22 mouse cellular contexts compared by ENCODE assay signal in genomic region chr5:138227367-138227766, GRCm38 (mm10). TPM values are rescaled to one million over a fixed set of nuclear protein-coding genes. Genes with fewer than 3 reads are reported as not detected.
DNase-seq lines count a peak whose midpoint lies in the region; ATAC-seq and TF ChIP-seq lines count a peak whose summit lies in the region.
"Had no signal": no experiment of that assay in that cellular context is flagged by ENCODE, and none has a peak within 500 bp of the region (broad histone marks: within the 10 kb centered on the region; RNA-seq: fewer than 3 reads in every experiment).

No protein-coding gene starts in this region.

- peak; percentile 95 for ATAC-seq in common myeloid progenitor, adult 5-6 weeks (replicated peaks; ENCODE audit: low read depth, poor library complexity, severe bottlenecking)
- ATAC-seq in monocyte, adult 5-6 weeks (replicated peaks; ENCODE audit: insufficient number of reproducible peaks, low FRiP score, low TSS enrichment, poor library complexity, severe bottlenecking), result peak; percentile 76; the same call in 1 of the 2 replicates
- ATAC-seq in CD4-positive, CD25-positive, alpha-beta regulatory T cell, adult 4 months, result no peak
- ATAC-seq: forebrain, postnatal 0 days had no signal

- H3K27ac ChIP-seq in liver, adult 2 months (replicated peaks; ENCODE audit: insufficient read depth, low read depth, low read length), result no peak overlapping the region
- H3K27ac ChIP-seq: embryonic facial prominence, embryonic 13.5 days; gastrocnemius, adult 2 months; heart, embryonic 15.5 days; hindbrain, embryonic 13.5 days; liver, embryonic 13.5 days had no signal

- no peak overlapping the region for H3K9ac ChIP-seq in liver, adult 2 months (ENCODE audit: low read depth, low read length)
- H3K9ac ChIP-seq: embryonic facial prominence, embryonic 13.5 days; forebrain, postnatal 0 days; heart, embryonic 15.5 days; hindbrain, embryonic 13.5 days; liver, embryonic 13.5 days had no signal

- H3K79me2 ChIP-seq in liver, adult 2 months (ENCODE audit: control insufficient read depth, insufficient read depth, low read length), result no peaks in the 10 kb centered on the region

- no peak for TF ChIP-seq POLR2A in liver, adult 2 months (IDR thresholded peaks at IDR 0.05; ENCODE audit: extremely low read depth, insufficient read depth, low read length)

- H3K4me3 ChIP-seq in liver, adult 2 months (ENCODE audit: insufficient read depth, low read depth, low read length), result no peak overlapping the region
- H3K4me3 ChIP-seq: embryonic facial prominence, embryonic 13.5 days; gastrocnemius, adult 2 months; heart, embryonic 15.5 days; hindbrain, embryonic 13.5 days; liver, embryonic 13.5 days had no signal

- 59% methylated on average over 2 of the region's 2 CpGs for WGBS in liver, adult 2 months

- no peak for TF ChIP-seq CTCF in liver, adult 2 months (IDR thresholded peaks at IDR 0.05; ENCODE audit: low read depth, low read length)

- no peaks in the 10 kb centered on the region for H3K36me3 ChIP-seq in liver, adult 2 months (ENCODE audit: control insufficient read depth, insufficient read depth, low read length)
- H3K36me3 ChIP-seq: embryonic facial prominence, embryonic 13.5 days; heart, embryonic 15.5 days; hindbrain, embryonic 13.5 days; liver, embryonic 13.5 days had no signal

- no peaks in the 10 kb centered on the region for H3K4me1 ChIP-seq in liver, adult 2 months (ENCODE audit: control insufficient read depth, insufficient read depth, low read length)
- H3K4me1 ChIP-seq: embryonic facial prominence, embryonic 13.5 days; heart, embryonic 15.5 days; hindbrain, embryonic 13.5 days; liver, embryonic 13.5 days had no signal

- no peaks in the 10 kb centered on the region for H3K27me3 ChIP-seq in liver, adult 2 months (ENCODE audit: control insufficient read depth, insufficient read depth, low read length)
- H3K27me3 ChIP-seq: embryonic facial prominence, embryonic 13.5 days; heart, embryonic 15.5 days; hindbrain, embryonic 13.5 days; liver, embryonic 13.5 days had no signal

- DNase-seq in liver, adult 2 months (ENCODE audit: extremely low read depth, low read depth, low spot score), result peak; percentile 8
- DNase-seq in liver (no peak), A20 (ENCODE audit: low read depth, low spot score) (peak; percentile 45)
- no peak for DNase-seq in layer of hippocampus, adult 11-12 months (ENCODE audit: low spot score)
- DNase-seq: cerebellum, adult 8-10 months; forebrain, postnatal 0 days; layer of hippocampus, postnatal 36 days; liver, embryonic 13.5 days had no signal

RNA-seq across cellular contexts. Expression of gene Nxpe5, which starts 1.7 kb away (rescaled TPM):
- not detected in 2 replicates for total RNA-seq in liver, adult 2 months (2014; rRNA removed)
- polyA plus RNA-seq in liver, adult 2 months (2012; rRNA removed), result 0.04 and 0.07 TPM in 2 replicates
- total RNA-seq in common myeloid progenitor, adult 5-6 weeks (2017), result 2.9 and 3.3 TPM in 2 replicates
- total RNA-seq in monocyte, adult 5-6 weeks (2017), result 0.48 TPM in 1 of 3 replicates, not detected in the others
- under 1 TPM in 1 of 2 experiments, not detected in 1; 0.31 TPM for polyA plus RNA-seq in CD4-positive, CD25-positive, alpha-beta regulatory T cell, adult 4 months (2017; shearing (Covaris generic))
- total RNA-seq: forebrain, postnatal 0 days; left cerebral cortex, postnatal 36 days; midbrain, postnatal 0 days had no signal
- polyA plus RNA-seq: C2C12; cortical plate, adult 2 months; embryonic facial prominence, embryonic 13.5 days; forebrain, postnatal 0 days; heart, embryonic 15.5 days; hindbrain, embryonic 13.5 days; intestine, embryonic 14.5 days; kidney, embryonic 14.5 days; midbrain, postnatal 0 days; neural tube, embryonic 11.5 days had no signal

RNA-seq across cellular contexts. Expression of gene Lamtor4, which starts 27.9 kb away (rescaled TPM):
- total RNA-seq in liver, adult 2 months (2014; rRNA removed), result 99.9 and 105 TPM in 2 replicates
- 177 and 206 TPM in 2 replicates for polyA plus RNA-seq in liver, adult 2 months (2012; rRNA removed)
- 31.0 and 43.3 TPM in 2 replicates for total RNA-seq in common myeloid progenitor, adult 5-6 weeks (2017)
- total RNA-seq in monocyte, adult 5-6 weeks (2017), result 40.8 to 59.6 TPM (median 40.9 TPM) in 3 replicates
- polyA plus RNA-seq in CD4-positive, CD25-positive, alpha-beta regulatory T cell, adult 4 months (2017; shearing (Covaris generic)), result 100 to 1,000 TPM; 111 to 120 TPM

RNA-seq across cellular contexts. Expression of gene Mblac1, which starts 33.3 kb away (rescaled TPM):
- 1.0 and 1.1 TPM in 2 replicates for total RNA-seq in liver, adult 2 months (2014; rRNA removed)
- 2.1 and 2.7 TPM in 2 replicates for polyA plus RNA-seq in liver, adult 2 months (2012; rRNA removed)
- 2.2 and 7.7 TPM in 2 replicates for total RNA-seq in common myeloid progenitor, adult 5-6 weeks (2017)
- 1.1 TPM in 1 of 3 replicates, not detected in the others for total RNA-seq in monocyte, adult 5-6 weeks (2017)
- polyA plus RNA-seq in CD4-positive, CD25-positive, alpha-beta regulatory T cell, adult 4 months (2017; shearing (Covaris generic)), result not detected

RNA-seq across cellular contexts. Expression of gene BC037034, which starts 36.5 kb away (rescaled TPM):
- 3.1 and 3.2 TPM in 2 replicates for total RNA-seq in liver, adult 2 months (2014; rRNA removed)
- 16.8 and 24.1 TPM in 2 replicates for polyA plus RNA-seq in liver, adult 2 months (2012; rRNA removed)
- total RNA-seq in common myeloid progenitor, adult 5-6 weeks (2017), result 28.9 and 34.1 TPM in 2 replicates
- total RNA-seq in monocyte, adult 5-6 weeks (2017), result 18.5 to 45.5 TPM (median 18.5 TPM) in 3 replicates
- 1 to 10 TPM; 2.7 to 4.4 TPM for polyA plus RNA-seq in CD4-positive, CD25-positive, alpha-beta regulatory T cell, adult 4 months (2017; shearing (Covaris generic))

RNA-seq across cellular contexts. Expression of gene Cnpy4, which starts 40.1 kb away (rescaled TPM):
- total RNA-seq in liver, adult 2 months (2014; rRNA removed), result 4.9 and 5.0 TPM in 2 replicates
- polyA plus RNA-seq in liver, adult 2 months (2012; rRNA removed), result 1.3 and 1.7 TPM in 2 replicates
- total RNA-seq in common myeloid progenitor, adult 5-6 weeks (2017), result 37.3 and 41.4 TPM in 2 replicates
- total RNA-seq in monocyte, adult 5-6 weeks (2017), result 38.5 to 45.5 TPM (median 43.7 TPM) in 3 replicates
- 10 to 100 TPM; 42.2 to 61.8 TPM for polyA plus RNA-seq in CD4-positive, CD25-positive, alpha-beta regulatory T cell, adult 4 months (2017; shearing (Covaris generic))

Comparison
In these comparisons a context has a peak if more than half of its experiments do, and no peak if none do; other contexts are left out.
1. DNase-seq: peak in liver, adult 2 months (single experiment) and A20 (single experiment); none in liver (single experiment) and layer of hippocampus, adult 11-12 months (single experiment).